Mouse (Mus musculus) myocyte (in vitro differentiated cells): ENCODE measurements at regions not wholly inside any gene's neighbourhood (a gene's known extent, or its start where the extent isn't known, plus 50 kb on each side); places are given as distances from the start of the nearest gene placed in this dataset.

Experiments
- MAX ChIP-seq: IDR thresholded peaks from one replicate; pipeline ENCODE4 v1.6.1; 2011; ENCODE audit warnings: low read depth, mild to moderate bottlenecking, control low read depth
- MYOD1 ChIP-seq, 3 experiments: IDR thresholded peaks; one replicate each; pipeline ENCODE4 v1.6.1; 2011; ENCODE audit warnings: control low read depth in 2 of 3, low read depth in 2 of 3, mild to moderate bottlenecking in 2 of 3, moderate library complexity in 1 of 3; ENCODE audit not compliant: insufficient read length in 2 of 3, control insufficient read depth in 1 of 3
- POLR2A ChIP-seq: IDR thresholded peaks from one replicate; pipeline ENCODE4 v1.6.1; 2011; ENCODE audit warnings: low read depth, mild to moderate bottlenecking, control low read depth, moderate library complexity; ENCODE audit not compliant: insufficient read length
- TCF12 ChIP-seq: IDR thresholded peaks from one replicate; pipeline ENCODE4 v1.6.1; 2011; ENCODE audit warnings: mild to moderate bottlenecking, control low read depth; ENCODE audit not compliant: poor library complexity, insufficient read depth, severe bottlenecking
- USF1 ChIP-seq: IDR thresholded peaks from one replicate; pipeline ENCODE4 v1.6.1; 2011; ENCODE audit warnings: low read depth, mild to moderate bottlenecking, control low read depth, moderate library complexity

- no peak for TF ChIP-seq USF1
- TF ChIP-seq POLR2A: no peak
- TF ChIP-seq MAX: no peak
- TF ChIP-seq TCF12: no peak
- no peak for TF ChIP-seq MYOD1 (IDR thresholded peaks at IDR 0.05; ENCODE audit: control insufficient read depth in 1 of 3, insufficient read length in 2 of 3, low read depth in 2 of 3)
Observed at GRCm38 (mm10) chr10:17475976-17476375, 247.0 kb upstream of the Cited2 start.
